Comparison of ENCODE assay signal across 11 mouse cellular contexts in genomic region chr12:88812173-88812572, GRCm38 (mm10).
A peak's percentile ranks its signal among the peaks of the same experiment; 100 is the strongest.
DNase-seq lines count a peak whose midpoint lies in the region; ATAC-seq lines count a peak whose summit lies in the region.
"Had no signal": no experiment of that assay in that cellular context is flagged by ENCODE, and none has a peak within 500 bp of the region (broad histone marks: within the 10 kb centered on the region; RNA-seq: fewer than 3 reads in every experiment).

No protein-coding gene starts in this region.

- WGBS in liver, embryonic 12.5 days (ENCODE audit: insufficient replicate concordance), result 31% methylated on average over 5 of the region's 5 CpGs
- 46% methylated on average over 5 of the region's 5 CpGs for WGBS in forebrain, embryonic 16.5 days
- WGBS in midbrain, embryonic 13.5 days, result 58% methylated on average over 5 of the region's 5 CpGs

- peak; percentile 10 for DNase-seq in gastrocnemius, postnatal 10 days
- DNase-seq in gastrocnemius, postnatal 36 days, result no peak
- peak; percentile 24 for DNase-seq in liver
- no peak for DNase-seq in ovary, postnatal 36 days (ENCODE audit: low spot score)
- no peak for DNase-seq in cerebellum, adult 9-10 months
- DNase-seq: cerebellum, postnatal 25 days; thymus, adult 2 months had no signal

- H3K27me3 ChIP-seq in liver, embryonic 12.5 days (replicated peaks), result no peaks in the 10 kb centered on the region
- H3K27me3 ChIP-seq in forebrain, embryonic 16.5 days (replicated peaks; ENCODE audit: control insufficient read depth, insufficient read depth, low read length), result no peaks in the 10 kb centered on the region
- no peaks in the 10 kb centered on the region for H3K27me3 ChIP-seq in midbrain, embryonic 13.5 days
- H3K27me3 ChIP-seq: liver, embryonic 15.5 days had no signal

- intact Hi-C loops in gastrocnemius, postnatal 36 days (cut with DNase I), result no loop called here

- H3K4me1 ChIP-seq in liver, embryonic 12.5 days, result 0 out of 2 replicates have a peak, but pooled peaks cover 4% of the 10 kb centered on the region
- no peaks in the 10 kb centered on the region for H3K4me1 ChIP-seq in forebrain, embryonic 16.5 days (replicated peaks; ENCODE audit: control insufficient read depth, insufficient read depth, low read length)
- peaks cover 8% of the 10 kb centered on the region for H3K4me1 ChIP-seq in midbrain, embryonic 13.5 days (replicated peaks)
- H3K4me1 ChIP-seq: liver, embryonic 15.5 days had no signal

- H3K36me3 ChIP-seq in liver, embryonic 12.5 days, result no peaks in the 10 kb centered on the region
- H3K36me3 ChIP-seq in forebrain, embryonic 16.5 days (ENCODE audit: control insufficient read depth, insufficient read depth), result no peaks in the 10 kb centered on the region
- no peaks in the 10 kb centered on the region for H3K36me3 ChIP-seq in midbrain, embryonic 13.5 days
- H3K36me3 ChIP-seq: liver, embryonic 15.5 days had no signal

- no peak for ATAC-seq in liver, embryonic 12.5 days
- peak; percentile 38; the same call in 1 of the 2 replicates for ATAC-seq in forebrain, embryonic 16.5 days
- peak; percentile 85 for ATAC-seq in midbrain, embryonic 13.5 days

- no peak overlapping the region for H3K4me2 ChIP-seq in liver, embryonic 12.5 days
- no peak overlapping the region for H3K4me2 ChIP-seq in forebrain, embryonic 16.5 days (ENCODE audit: low read length)
- no peak overlapping the region for H3K4me2 ChIP-seq in midbrain, embryonic 13.5 days (replicated peaks)
- H3K4me2 ChIP-seq: liver, embryonic 15.5 days had no signal

- no peak overlapping the region for H3K9ac ChIP-seq in liver, embryonic 12.5 days
- H3K9ac ChIP-seq in forebrain, embryonic 16.5 days (replicated peaks; ENCODE audit: low read depth, low read length), result no peak overlapping the region
- no peak overlapping the region for H3K9ac ChIP-seq in midbrain, embryonic 13.5 days (replicated peaks)
- H3K9ac ChIP-seq: liver, embryonic 15.5 days had no signal

- H3K9me3 ChIP-seq in liver, embryonic 12.5 days (replicated peaks), result no peaks in the 10 kb centered on the region
- no peaks in the 10 kb centered on the region for H3K9me3 ChIP-seq in forebrain, embryonic 16.5 days (ENCODE audit: control insufficient read depth, low read length)
- H3K9me3 ChIP-seq in midbrain, embryonic 13.5 days, result no peaks in the 10 kb centered on the region
- H3K9me3 ChIP-seq: liver, embryonic 15.5 days had no signal

- no peak overlapping the region for H3K4me3 ChIP-seq in liver, embryonic 12.5 days
- H3K4me3 ChIP-seq in forebrain, embryonic 16.5 days (replicated peaks; ENCODE audit: low read length), result no peak overlapping the region
- H3K4me3 ChIP-seq in midbrain, embryonic 13.5 days (replicated peaks), result no peak overlapping the region
- H3K4me3 ChIP-seq: liver, embryonic 15.5 days had no signal

- H3K27ac ChIP-seq in liver, embryonic 12.5 days, result no peak overlapping the region
- H3K27ac ChIP-seq in forebrain, embryonic 16.5 days (ENCODE audit: low read length), result no peak overlapping the region
- peak overlapping the region; percentile 56; the same call in 1 of the 2 replicates for H3K27ac ChIP-seq in midbrain, embryonic 13.5 days
- H3K27ac ChIP-seq: liver, embryonic 15.5 days had no signal

Comparison
In these comparisons a context has a peak if more than half of its experiments do, and no peak if none do; other contexts are left out.
1. DNase-seq: peak in gastrocnemius, postnatal 10 days (single experiment) and liver (single experiment); none in gastrocnemius, postnatal 36 days (0 of 2), ovary, postnatal 36 days (single experiment) and cerebellum, adult 9-10 months (single experiment).